ENCODE assay signal across 19 mouse cellular contexts in genomic region chr10:94922848-94923247, GRCm38 (mm10). TPM values are rescaled to one million over a fixed set of nuclear protein-coding genes. Genes with fewer than 3 reads are reported as not detected.
A peak's percentile ranks its signal among the peaks of the same experiment; 100 is the strongest.
DNase-seq lines count a peak whose midpoint lies in the region; ATAC-seq and TF ChIP-seq lines count a peak whose summit lies in the region.
"Had no signal": no experiment of that assay in that cellular context is flagged by ENCODE, and none has a peak within 500 bp of the region (broad histone marks: within the 10 kb centered on the region; RNA-seq: fewer than 3 reads in every experiment).

No protein-coding gene starts in this region.

- no peak overlapping the region for H3K4me2 ChIP-seq in heart, embryonic 12.5 days
- H3K4me2 ChIP-seq in midbrain, embryonic 14.5 days (ENCODE audit: low read length), result no peak overlapping the region
- no peak overlapping the region for H3K4me2 ChIP-seq in midbrain, embryonic 16.5 days (ENCODE audit: low read length)
- peak overlapping the region; percentile 58 for H3K4me2 ChIP-seq in liver, postnatal 0 days (ENCODE audit: low read depth, low read length)
- H3K4me2 ChIP-seq: hindbrain, embryonic 14.5 days; kidney, embryonic 15.5 days; midbrain, embryonic 15.5 days had no signal

- H3K9ac ChIP-seq in heart, embryonic 12.5 days, result no peak overlapping the region
- H3K9ac ChIP-seq in midbrain, embryonic 14.5 days (replicated peaks; ENCODE audit: low read length), result no peak overlapping the region
- H3K9ac ChIP-seq in midbrain, embryonic 16.5 days (ENCODE audit: low read depth, low read length), result no peak overlapping the region
- H3K9ac ChIP-seq in liver, postnatal 0 days (replicated peaks), result peak overlapping the region; percentile 54
- H3K9ac ChIP-seq: hindbrain, embryonic 14.5 days; kidney, embryonic 15.5 days; midbrain, embryonic 15.5 days had no signal

- DNase-seq in heart, adult 11 months, result no peak
- no peak for DNase-seq in midbrain, embryonic 14.5 days
- peak; percentile 26 for DNase-seq in liver
- DNase-seq in liver, postnatal 0 days, result no peak
- no peak for DNase-seq in cerebellum, postnatal 14 days
- no peak for DNase-seq in MN1 (ENCODE audit: low spot score)
- DNase-seq: adrenal gland, postnatal 36 days; cerebellum, postnatal 25 days; layer of hippocampus, postnatal 36 days; lung, adult 2 months had no signal

- no peaks in the 10 kb centered on the region for H3K9me3 ChIP-seq in heart, embryonic 12.5 days (replicated peaks)
- H3K9me3 ChIP-seq in midbrain, embryonic 14.5 days (ENCODE audit: control insufficient read depth, low read length), result no peaks in the 10 kb centered on the region
- H3K9me3 ChIP-seq in midbrain, embryonic 16.5 days (replicated peaks; ENCODE audit: control insufficient read depth, low read length, poor library complexity, severe bottlenecking), result no peaks in the 10 kb centered on the region
- H3K9me3 ChIP-seq in liver, postnatal 0 days (ENCODE audit: low read length), result no peaks in the 10 kb centered on the region
- H3K9me3 ChIP-seq: kidney, embryonic 15.5 days; midbrain, embryonic 15.5 days had no signal

- peaks cover 27% of the 10 kb centered on the region for H3K4me1 ChIP-seq in heart, embryonic 12.5 days (replicated peaks)
- H3K4me1 ChIP-seq in midbrain, embryonic 14.5 days (ENCODE audit: control insufficient read depth, insufficient read depth, low read length), result peaks cover 13% of the 10 kb centered on the region
- peaks cover 18% of the 10 kb centered on the region for H3K4me1 ChIP-seq in midbrain, embryonic 16.5 days (ENCODE audit: control insufficient read depth, insufficient read depth, low read length)
- H3K4me1 ChIP-seq in liver, postnatal 0 days (ENCODE audit: insufficient read depth), result peaks cover 46% of the 10 kb centered on the region

- H3K27me3 ChIP-seq in heart, embryonic 12.5 days (replicated peaks), result no peaks in the 10 kb centered on the region
- no peaks in the 10 kb centered on the region for H3K27me3 ChIP-seq in midbrain, embryonic 14.5 days (ENCODE audit: control insufficient read depth, insufficient read depth, low read length)
- H3K27me3 ChIP-seq in midbrain, embryonic 16.5 days (ENCODE audit: control insufficient read depth, insufficient read depth, low read depth, low read length), result no peaks in the 10 kb centered on the region
- no peaks in the 10 kb centered on the region for H3K27me3 ChIP-seq in liver, postnatal 0 days (ENCODE audit: insufficient read depth, low read length)
- H3K27me3 ChIP-seq: kidney, embryonic 15.5 days; midbrain, embryonic 15.5 days had no signal

- no peak for ATAC-seq in heart, embryonic 12.5 days (ENCODE audit: insufficient number of reproducible peaks, low FRiP score)
- no peak for ATAC-seq in midbrain, embryonic 14.5 days (ENCODE audit: low FRiP score, low TSS enrichment)
- ATAC-seq in midbrain, embryonic 16.5 days, result no peak
- no peak for ATAC-seq in liver, postnatal 0 days
- ATAC-seq: activated CD4-positive, CD25-positive, alpha-beta regulatory T cell, adult 4 months; forebrain, embryonic 14.5 days; intestine, embryonic 16.5 days; midbrain, embryonic 15.5 days; Patski had no signal

- no peak for TF ChIP-seq CTCF in liver, postnatal 0 days (IDR thresholded peaks at IDR 0.05; ENCODE audit: low read depth)

- no peaks in the 10 kb centered on the region for H3K36me3 ChIP-seq in heart, embryonic 12.5 days
- 0 out of 2 replicates have a peak, but pooled peaks cover 15% of the 10 kb centered on the region for H3K36me3 ChIP-seq in midbrain, embryonic 14.5 days (ENCODE audit: control insufficient read depth, insufficient read depth, low read length)
- no peaks in the 10 kb centered on the region for H3K36me3 ChIP-seq in midbrain, embryonic 16.5 days (ENCODE audit: control insufficient read depth, insufficient read depth, low read length)
- H3K36me3 ChIP-seq in liver, postnatal 0 days (replicated peaks; ENCODE audit: insufficient read depth, low read length), result no peaks in the 10 kb centered on the region
- H3K36me3 ChIP-seq: kidney, embryonic 15.5 days; midbrain, embryonic 15.5 days had no signal

- H3K27ac ChIP-seq in heart, embryonic 12.5 days (ENCODE audit: poor library complexity, severe bottlenecking), result peak overlapping the region; percentile 60
- H3K27ac ChIP-seq in midbrain, embryonic 14.5 days (replicated peaks; ENCODE audit: low read depth, low read length), result 0 out of 2 replicates have a peak overlapping the region, but pooled peaks have one; percentile 13
- no peak overlapping the region for H3K27ac ChIP-seq in midbrain, embryonic 16.5 days (ENCODE audit: low read length)
- peak overlapping the region; percentile 83 for H3K27ac ChIP-seq in liver, postnatal 0 days (ENCODE audit: low read depth)
- H3K27ac ChIP-seq: hindbrain, embryonic 14.5 days; kidney, embryonic 15.5 days; midbrain, embryonic 15.5 days had no signal

- H3K4me3 ChIP-seq in heart, embryonic 12.5 days, result no peak overlapping the region
- no peak overlapping the region for H3K4me3 ChIP-seq in midbrain, embryonic 14.5 days (replicated peaks; ENCODE audit: low read depth, low read length)
- no peak overlapping the region for H3K4me3 ChIP-seq in midbrain, embryonic 16.5 days (ENCODE audit: low read depth, low read length)
- no peak overlapping the region for H3K4me3 ChIP-seq in liver, postnatal 0 days (ENCODE audit: low read depth, low read length)
- H3K4me3 ChIP-seq: kidney, embryonic 15.5 days; midbrain, embryonic 15.5 days had no signal

- 74% methylated on average over 12 of the region's 12 CpGs for WGBS in heart, embryonic 12.5 days
- WGBS in midbrain, embryonic 14.5 days, result 86% methylated on average over 12 of the region's 12 CpGs
- WGBS in midbrain, embryonic 16.5 days, result 87% methylated on average over 12 of the region's 12 CpGs
- WGBS in liver, postnatal 0 days (ENCODE audit: insufficient replicate concordance), result 66% methylated on average over 12 of the region's 12 CpGs

- no peak for TF ChIP-seq EP300 in liver, postnatal 0 days (IDR thresholded peaks at IDR 0.05; ENCODE audit: low read depth)

RNA-seq across cellular contexts. Expression of gene Plxnc1, which starts 21.8 kb away (rescaled TPM):
- polyA plus RNA-seq in heart, embryonic 12.5 days (2016; fragmentation: Nextera tagmentation; extraction: Ambion mirVana), result 6.7 and 8.5 TPM in 2 replicates
- 23.0 and 23.4 TPM in 2 replicates for polyA plus RNA-seq in midbrain, embryonic 14.5 days (2014; fragmentation: Nextera tagmentation; extraction: Ambion mirVana)
- polyA plus RNA-seq in midbrain, embryonic 16.5 days (2015; fragmentation: Nextera tagmentation; extraction: Ambion mirVana), result 14.6 and 15.4 TPM in 2 replicates
- polyA plus RNA-seq in liver, postnatal 0 days (2015; fragmentation: Nextera tagmentation; extraction: Ambion mirVana), result 2.7 and 2.8 TPM in 2 replicates
